Mouse (Mus musculus) spleen, adult 2 months (tissue): ENCODE data around the gene Rgs2. TPM values are rescaled to one million over a fixed set of nuclear protein-coding genes. Genes with fewer than 3 reads are reported as not detected.

Experiments
- DNase-seq, 2 experiments: peaks; one replicate each; pipeline versions ENCODE4 v3.0.0 to v3.0.0-alpha.2; 2012 to 2021; ENCODE audit warnings: low spot score in 2 of 2, low read depth in 1 of 2
- H3K27ac ChIP-seq: fragments of 200-500 bp; 2 replicates; pipeline ENCODE4 v1.5.1; 2012; ENCODE audit warnings: low read length, inconsistent platforms; ENCODE audit not compliant: insufficient read depth
- H3K27me3 ChIP-seq: fragments of 200-500 bp; 2 replicates; pipeline ENCODE4 v1.6.1; 2012; ENCODE audit warnings: mild to moderate bottlenecking, moderate library complexity, low read length, inconsistent platforms; ENCODE audit not compliant: control insufficient read depth, insufficient read depth
- H3K36me3 ChIP-seq: fragments of 200-500 bp; 2 replicates; pipeline ENCODE4 v1.6.1; 2012; ENCODE audit warnings: mild to moderate bottlenecking, low read length, inconsistent platforms; ENCODE audit not compliant: control insufficient read depth, insufficient read depth
- H3K4me1 ChIP-seq: fragments of 200-500 bp; 2 replicates; pipeline ENCODE4 v1.6.1; 2011; ENCODE audit warnings: inconsistent platforms; ENCODE audit not compliant: control insufficient read depth, insufficient read depth, insufficient read length
- H3K4me3 ChIP-seq: fragments of 200-500 bp; 2 replicates; pipeline ENCODE4 v1.5.1; 2011; ENCODE audit warnings: mild to moderate bottlenecking, inconsistent platforms; ENCODE audit not compliant: insufficient read depth, insufficient read length; ENCODE audit errors: extremely low read depth
- CTCF ChIP-seq: fragments of 200-500 bp; IDR thresholded peaks from 2 replicates; pipeline ENCODE4 v1.5.1; 2011; ENCODE audit warnings: mild to moderate bottlenecking, inconsistent platforms; ENCODE audit not compliant: insufficient read depth, insufficient read length, insufficient replicate concordance; ENCODE audit errors: extremely low read depth
- POLR2A ChIP-seq: fragments of 200-500 bp; IDR thresholded peaks from 2 replicates; pipeline ENCODE4 v1.6.1; 2011; ENCODE audit warnings: low read depth, low read length, inconsistent platforms
- WGBS: fragments of 180-500 bp; shearing (Covaris S2); methylation state at CpG from one replicate; pipeline ENCODE4 v1.1.7; 2018; 5-methylcytosine and 5-hydroxymethylcytosine counted together
- polyA plus RNA-seq: library from polyadenylated mRNA; depleted of rRNA; stranded (reverse); fragments of >200 nt; gene quantifications from 2 replicates; pipeline ENCODE4 v1.2.3, GENCODE M21; 2012

Gene Rgs2
- polyA plus RNA-seq, 1 experiment: 6.2 TPM

DNA sequence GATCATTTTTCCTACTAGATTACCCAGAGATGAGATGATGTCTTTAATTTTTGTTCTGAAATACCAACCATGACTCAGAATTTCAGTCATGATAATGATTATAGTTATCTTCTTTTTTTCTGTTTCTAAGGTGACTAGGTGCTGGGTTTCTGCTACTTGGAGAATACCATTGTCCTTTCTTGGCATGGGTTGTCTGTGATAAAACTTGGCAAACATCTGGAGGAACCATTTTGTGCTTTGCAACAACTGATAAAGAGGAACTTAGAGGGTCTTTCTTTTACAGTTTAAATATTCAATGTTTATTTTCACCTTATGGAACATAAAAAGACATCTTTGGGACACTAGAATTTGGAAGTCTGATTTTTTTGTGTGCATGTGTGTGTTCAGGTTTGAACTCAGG, 10.0 kb upstream of the Rgs2 start:
- TF ChIP-seq POLR2A: no peak
- no peak for TF ChIP-seq CTCF
- Histone ChIP-seq H3K4me3 (no peak overlapping the region), H3K27ac (no peak overlapping the region), H3K36me3 (no peaks in the 10 kb centered on the region), H3K4me1 (no peaks in the 10 kb centered on the region), H3K27me3 (no peaks in the 10 kb centered on the region)
- DNase-seq: no peak

DNA sequence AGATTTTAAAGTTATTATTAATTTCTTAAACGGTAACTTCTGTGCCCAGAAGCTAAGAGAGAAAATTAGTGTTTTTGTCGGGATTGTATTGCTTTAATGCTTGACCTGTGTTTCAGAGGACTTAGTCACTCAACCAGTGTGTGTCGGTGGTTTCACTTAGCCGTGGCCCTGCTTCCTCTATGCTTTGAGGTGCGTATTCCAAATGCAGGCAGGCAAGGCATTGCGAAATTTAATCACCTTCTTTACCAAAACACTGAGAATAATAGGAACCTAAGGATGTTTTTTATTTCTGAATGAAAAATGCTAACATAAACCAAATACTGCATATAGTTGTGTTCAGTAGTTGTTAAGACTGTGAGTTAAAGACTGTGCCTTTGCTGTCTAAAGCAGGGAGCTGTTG, 3.4 kb upstream of the Rgs2 start:
- Histone ChIP-seq H3K4me1 (no peaks in the 10 kb centered on the region), H3K4me3 (no peak overlapping the region), H3K27ac (no peak overlapping the region), H3K36me3 (no peaks in the 10 kb centered on the region), H3K27me3 (no peaks in the 10 kb centered on the region)
- TF ChIP-seq POLR2A (no peak), CTCF (no peak)
- WGBS: 18% methylated on average over 6 of the region's 6 CpGs
- peak in 1 of 2 experiments; percentile 23 for DNase-seq

DNA sequence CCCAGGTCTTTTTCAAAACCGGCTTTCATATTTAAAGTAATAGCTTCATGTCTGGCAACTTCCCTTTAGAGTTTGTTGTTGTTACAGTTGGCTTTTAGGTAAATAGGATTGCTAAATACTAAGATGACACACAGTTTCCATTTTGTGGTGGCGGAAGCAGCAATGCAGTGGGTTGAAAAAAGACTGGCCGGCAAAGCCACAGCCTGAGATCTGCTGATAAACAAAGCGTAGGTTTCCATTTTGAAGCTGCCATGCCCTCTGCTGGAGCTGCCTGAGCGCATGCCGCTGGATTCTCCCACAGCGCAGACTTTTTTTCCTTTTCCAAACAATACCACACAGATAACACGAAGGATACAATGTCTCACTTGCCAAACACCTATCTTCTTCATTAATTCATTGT, 2.6 kb upstream of the Rgs2 start:
- H3K27ac ChIP-seq: no peak overlapping the region
- no peak for TF ChIP-seq POLR2A
- TF ChIP-seq CTCF: peak; percentile 66; the same call in 1 of the 2 replicates
- DNase-seq: peak; percentile 69 to 91
- under 1% methylated on average over 8 of the region's 8 CpGs for WGBS
- no peaks in the 10 kb centered on the region for H3K27me3 ChIP-seq
- H3K4me1 ChIP-seq: no peaks in the 10 kb centered on the region; the same call in 1 of the 2 replicates
- H3K4me3 ChIP-seq: no peak overlapping the region
- H3K36me3 ChIP-seq: peaks cover 3% of the 10 kb centered on the region

- DNase-seq: no peak
- Histone ChIP-seq H3K27me3 (no peaks in the 10 kb centered on the region), H3K4me1 (no peaks in the 10 kb centered on the region; the same call in 1 of the 2 replicates), H3K27ac (no peak overlapping the region), H3K36me3 (peaks cover 12% of the 10 kb centered on the region), H3K4me3 (no peak overlapping the region)
- TF ChIP-seq CTCF: no peak
- no peak for TF ChIP-seq POLR2A
Observed at GRCm38 (mm10) chr1:144005648-144006047, 1.7 kb upstream of the Rgs2 start.

- DNase-seq: peak in 1 of 2 experiments; percentile 9
- Histone ChIP-seq H3K27me3 (no peaks in the 10 kb centered on the region), H3K4me1 (no peaks in the 10 kb centered on the region; the same call in 1 of the 2 replicates), H3K27ac (peak overlapping the region; percentile 90), H3K36me3 (peaks cover 12% of the 10 kb centered on the region), H3K4me3 (peak overlapping the region; percentile 75; the same call in 1 of the 2 replicates)
- 12% methylated on average over 9 of the region's 9 CpGs for WGBS
- TF ChIP-seq POLR2A (no peak), CTCF (no peak)
Observed at GRCm38 (mm10) chr1:144004741-144005140, 780 bp upstream of the Rgs2 start.

DNA sequence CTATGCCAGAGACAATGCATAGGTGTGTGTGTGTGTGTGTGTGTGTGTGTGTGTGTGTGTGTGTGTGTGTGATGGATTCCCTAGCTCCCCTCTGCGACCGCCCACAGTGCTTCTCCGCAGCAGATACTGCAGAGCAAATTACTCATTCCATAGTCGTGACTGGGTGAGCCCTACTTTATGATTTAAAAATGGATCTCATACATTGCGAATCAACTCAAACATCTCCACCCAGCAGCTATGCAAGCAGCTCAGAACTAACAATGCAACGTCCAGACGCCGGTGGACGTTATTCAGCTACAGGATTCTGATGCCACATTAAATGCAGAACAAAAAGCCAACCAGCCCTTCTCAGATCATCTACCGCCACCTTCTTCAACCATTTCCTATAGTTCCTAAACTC, 545 bp downstream of the Rgs2 start:
- Histone ChIP-seq H3K36me3 (peaks cover 12% of the 10 kb centered on the region), H3K27ac (peak overlapping the region; percentile 89), H3K27me3 (no peaks in the 10 kb centered on the region), H3K4me1 (no peaks in the 10 kb centered on the region; the same call in 1 of the 2 replicates), H3K4me3 (peak overlapping the region; percentile 99)
- TF ChIP-seq CTCF: no peak
- TF ChIP-seq POLR2A: no peak
- 2% methylated on average over 10 of the region's 10 CpGs for WGBS
- no peak for DNase-seq

DNA sequence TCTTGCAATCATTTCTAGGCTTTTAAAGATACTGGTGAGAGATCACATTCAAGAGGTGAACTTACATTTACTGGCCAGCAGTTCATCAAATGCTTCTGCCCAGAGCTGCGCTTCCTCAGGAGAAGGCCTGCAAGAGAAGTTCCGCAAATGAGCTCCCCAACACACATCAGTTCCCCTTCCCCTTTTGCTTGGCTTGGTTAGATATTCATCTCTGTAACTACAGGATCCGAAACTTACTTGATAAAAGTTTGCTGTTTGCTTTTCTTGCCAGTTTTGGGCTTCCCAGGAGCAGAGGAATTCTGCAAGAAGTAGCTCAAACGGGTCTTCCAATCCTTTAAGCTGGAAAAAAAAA, 1.3 kb downstream of the Rgs2 start:
- Histone ChIP-seq H3K36me3 (peaks cover 12% of the 10 kb centered on the region), H3K27ac (no peak overlapping the region; the same call in 1 of the 2 replicates), H3K4me3 (peak overlapping the region; percentile 99; the same call in 1 of the 2 replicates), H3K4me1 (no peaks in the 10 kb centered on the region; the same call in 1 of the 2 replicates), H3K27me3 (no peaks in the 10 kb centered on the region)
- peak; percentile 45 to 70 for DNase-seq
- 15% methylated on average over 4 of the region's 4 CpGs for whole genome bisulfite sequencing
- no peak for TF ChIP-seq POLR2A
